Mouse (Mus musculus) frontal cortex, postnatal 36 days (tissue): ENCODE measurements around the gene Grap.
"Not testable (repeated sequence)": the region's sequence is repeated elsewhere in the genome, so short reads cannot be mapped to it uniquely, and the experiment has no call there.

ENCODE experiments used
- DNase-seq, 2 experiments: peaks; one replicate each; pipeline ENCODE4 v3.0.0; 2022; ENCODE audit warnings: low spot score in 2 of 2

Grap gene

DNA sequence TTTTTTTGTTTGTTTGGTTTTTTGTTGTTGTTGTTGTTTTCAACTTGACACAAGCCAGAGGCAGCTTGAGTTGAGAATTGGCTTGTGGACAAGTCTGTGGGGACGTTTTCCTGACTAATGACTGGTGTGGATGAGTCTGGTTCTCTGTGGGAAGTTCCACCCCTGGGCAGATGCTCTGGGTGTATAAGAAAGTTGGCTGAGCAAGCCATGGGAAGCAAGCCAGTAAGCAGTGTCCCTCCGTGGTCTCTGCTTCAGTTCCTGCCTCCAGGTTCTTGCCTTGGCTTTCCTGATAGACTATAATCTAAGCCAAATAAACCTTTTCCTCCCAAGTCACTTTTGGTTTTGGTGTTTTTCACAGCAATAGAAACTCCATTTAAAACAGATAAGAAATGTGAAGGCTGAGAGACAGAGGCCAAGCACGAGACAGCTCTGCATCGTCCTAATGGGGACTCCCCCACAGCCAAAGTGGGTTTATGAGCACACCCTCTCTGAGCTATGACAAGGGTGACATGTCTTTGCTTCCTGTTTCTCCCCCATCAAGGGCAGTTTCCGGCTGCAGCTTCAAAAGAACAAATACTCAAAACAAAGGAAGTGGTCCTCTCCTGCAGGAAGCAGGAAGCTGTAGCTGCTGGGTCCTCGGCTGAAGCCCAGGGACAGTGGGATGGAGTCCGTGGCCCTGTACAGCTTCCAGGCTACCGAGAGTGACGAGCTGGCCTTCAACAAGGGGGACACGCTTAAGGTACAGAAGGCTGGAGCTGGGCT is at the start of gene Grap:
Gene Grap (plus strand): TSS at position 580 of the 762 bp plus-strand sequence.
- DNase-seq = no peak

DNA sequence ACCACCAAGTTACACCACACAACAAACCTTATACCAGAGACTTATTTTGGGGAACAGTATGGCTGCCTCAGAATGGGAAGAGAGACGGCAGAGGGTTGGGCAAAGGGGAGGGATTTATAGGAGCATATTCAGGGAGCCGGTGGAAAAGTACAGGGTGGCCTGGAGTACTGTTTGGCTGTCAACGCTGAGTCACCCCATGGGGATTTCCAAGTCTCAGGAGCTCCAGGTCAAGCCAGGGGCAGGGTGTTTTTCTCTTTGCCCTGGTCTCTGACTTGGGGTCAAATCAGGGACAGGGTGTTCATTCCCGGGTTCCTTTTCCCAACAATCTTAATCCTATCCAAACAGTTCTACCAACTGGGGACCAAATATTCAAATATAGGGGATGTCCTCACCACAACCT is 45.0 kb upstream of the Grap start:
- DNase-seq = no peak

DNA sequence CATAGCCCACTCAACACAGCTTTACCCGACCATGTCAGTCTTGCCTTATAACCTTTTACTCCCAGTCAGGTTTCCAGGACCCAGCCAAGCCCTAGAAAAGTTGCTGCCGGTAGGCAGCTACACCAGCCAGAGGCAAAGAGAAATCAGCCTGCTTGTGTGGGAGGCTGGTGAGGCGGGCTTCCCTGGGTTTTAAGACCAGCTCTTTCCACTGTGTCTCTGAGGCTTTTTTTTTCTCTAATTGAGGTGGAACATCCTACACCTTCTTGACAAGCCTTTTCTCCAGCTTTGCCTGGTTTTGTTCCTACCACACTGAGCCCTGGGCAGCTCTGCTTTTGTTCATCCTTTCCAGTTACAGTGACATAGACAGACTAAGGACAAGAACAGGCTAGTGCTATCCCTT is 41.9 kb upstream of the Grap start:
- DNase-seq = peak in 1 of 2 experiments; percentile 15

DNA sequence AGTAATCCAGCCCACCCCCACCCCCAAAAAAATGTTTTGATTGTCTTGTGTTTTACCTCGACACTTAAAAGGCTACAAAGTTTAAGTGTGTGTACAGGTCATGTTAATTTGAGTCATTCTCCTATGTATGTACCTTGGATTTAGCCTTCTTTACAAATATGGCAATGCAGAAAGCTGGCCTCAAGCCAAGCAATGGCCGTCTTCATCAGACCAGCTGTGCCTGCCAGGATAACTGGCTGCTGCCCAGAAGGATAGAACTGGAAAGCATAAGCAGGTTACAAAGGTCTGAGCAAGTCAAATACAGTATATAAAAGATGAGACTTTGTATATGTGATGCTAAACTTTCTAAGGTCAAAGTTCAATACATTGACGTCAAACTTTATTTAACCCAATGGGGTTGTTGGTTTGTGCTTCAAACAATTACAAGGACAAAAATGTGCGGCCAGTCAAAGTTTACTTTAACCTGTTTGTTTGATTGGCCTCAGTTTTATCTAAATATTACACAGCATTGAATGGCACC is 40.9 kb upstream of the Grap start:
- no peak for DNase-seq

DNA sequence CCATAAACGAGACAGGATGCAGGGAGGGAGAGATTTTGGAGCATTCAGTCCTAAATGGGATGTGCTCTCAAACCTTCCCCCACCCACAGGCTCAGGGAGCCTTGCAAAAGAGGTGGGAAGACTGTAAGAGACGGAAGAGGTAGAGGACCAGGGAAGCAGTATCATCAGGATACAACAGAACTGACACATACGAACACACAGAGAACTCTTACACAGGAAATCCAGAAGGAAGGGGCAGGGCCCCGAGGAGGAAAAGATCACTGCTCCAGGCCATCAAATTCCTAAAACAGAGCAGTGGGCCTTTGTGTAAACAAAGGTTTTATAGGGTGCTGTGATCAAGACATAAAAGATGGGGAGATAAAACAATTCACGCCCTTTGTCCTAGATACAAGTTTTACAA is 38.7 kb upstream of the Grap start:
- no peak for DNase-seq

DNA sequence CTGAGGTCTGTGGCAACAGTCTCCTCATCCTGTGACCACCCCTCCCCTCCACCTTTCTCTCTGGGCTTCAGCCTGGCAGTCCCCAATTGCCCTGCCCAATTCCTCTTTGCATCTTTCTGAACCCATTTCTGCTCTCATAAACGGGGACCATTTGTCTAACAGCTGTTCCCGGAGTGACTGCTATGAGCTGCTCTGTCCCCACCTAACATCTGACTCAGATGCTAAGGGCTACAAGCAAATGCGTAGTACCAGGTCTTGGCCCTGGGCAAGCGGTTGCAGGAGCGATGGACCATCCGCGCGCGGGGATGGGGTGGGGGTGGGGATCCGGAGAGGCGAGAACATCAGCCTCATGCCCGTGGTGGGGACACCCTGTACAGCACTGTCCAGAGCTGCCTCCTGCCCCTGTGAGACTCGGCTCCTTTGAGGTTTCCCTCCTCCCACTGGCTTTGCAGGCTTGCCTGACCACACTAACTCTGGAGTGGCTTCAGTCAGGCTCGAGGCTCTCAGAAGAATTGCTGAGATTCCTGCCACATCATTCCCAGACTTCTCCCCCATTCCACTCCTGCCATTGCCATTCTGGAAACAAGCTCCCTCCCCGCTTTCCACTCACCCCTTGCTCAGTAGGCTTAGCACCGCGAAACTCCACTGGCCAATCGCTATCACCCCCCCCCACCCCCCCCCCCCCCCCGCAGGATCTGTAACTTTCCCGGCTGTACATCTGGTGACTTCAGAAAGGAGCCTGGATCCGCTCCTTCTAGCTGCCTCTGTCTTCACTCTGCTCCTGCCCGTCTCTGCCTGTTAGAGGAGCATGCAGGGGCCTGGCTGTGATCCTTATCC is 37.2 kb upstream of the Grap start:
- peak in 1 of 2 experiments; percentile 9 for DNase-seq

DNA sequence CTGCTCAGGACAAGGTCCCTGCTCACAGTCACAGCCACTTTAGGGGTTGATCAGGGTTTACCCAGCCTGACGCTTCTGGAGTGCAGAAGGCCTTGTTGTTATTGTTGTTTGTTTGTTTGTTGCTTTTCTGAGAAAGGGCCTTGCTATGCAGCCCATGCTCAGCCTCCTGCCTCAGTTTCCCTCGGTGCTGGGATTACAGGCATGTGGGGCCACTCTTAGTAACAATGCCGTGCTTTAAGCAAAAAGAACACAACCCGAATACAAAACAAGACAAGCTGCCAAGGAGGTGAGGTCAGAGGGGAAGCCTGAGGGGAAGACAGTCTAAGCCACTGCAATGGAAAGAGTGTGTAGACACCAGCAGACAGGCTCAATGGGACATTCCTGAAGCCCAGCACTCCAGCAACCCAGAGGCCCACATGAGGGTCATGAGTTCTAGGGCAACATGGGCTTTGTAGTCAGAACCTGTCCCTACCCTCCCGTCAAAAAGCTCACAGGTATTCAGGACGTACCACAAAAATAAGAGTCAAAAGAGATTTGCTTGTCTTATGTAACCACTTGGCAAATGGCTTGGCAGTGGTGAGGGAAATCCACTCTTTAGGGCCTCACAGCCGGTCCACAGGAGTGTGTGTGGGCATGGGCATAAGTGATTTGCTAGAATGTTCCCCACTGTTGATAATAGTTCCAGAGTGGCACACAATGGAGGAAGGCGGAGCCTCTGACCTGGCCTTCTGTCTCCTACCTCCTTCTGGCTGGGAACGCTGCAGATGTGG is 36.4 kb upstream of the Grap start:
- DNase-seq = no peak

DNA sequence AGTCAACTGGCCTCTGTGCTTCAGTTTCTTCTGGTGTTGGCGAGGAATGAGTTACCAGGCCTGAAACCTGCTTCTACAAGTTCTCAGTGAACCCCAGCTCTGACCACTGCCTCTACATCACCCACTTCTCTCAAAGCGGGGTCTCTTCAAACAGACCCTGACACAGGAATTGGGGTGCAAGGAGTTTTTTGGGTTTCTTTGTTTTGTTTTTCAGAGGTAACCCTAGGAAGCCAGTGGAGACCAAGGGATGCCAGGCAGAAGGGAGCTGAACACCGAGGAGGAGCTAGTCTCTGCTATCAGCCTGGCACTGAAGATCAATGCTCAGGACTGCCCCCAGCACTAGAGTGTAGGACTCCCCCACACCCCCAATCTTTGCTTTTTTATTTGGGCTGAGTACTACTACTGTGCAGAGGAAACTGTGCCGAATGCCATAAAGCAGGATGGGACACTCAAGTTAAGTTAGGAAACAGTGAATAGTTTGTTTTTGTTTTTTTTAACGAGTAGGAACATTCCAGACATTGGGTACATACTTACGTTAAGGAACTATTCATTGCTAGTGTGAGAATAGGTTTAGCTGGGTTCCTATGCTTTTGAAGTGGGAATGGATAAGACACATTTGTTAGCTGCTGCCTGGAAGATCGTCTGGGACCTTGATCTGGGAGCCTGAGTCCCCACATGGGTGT is 35.6 kb upstream of the Grap start:
- no peak for DNase-seq

DNA sequence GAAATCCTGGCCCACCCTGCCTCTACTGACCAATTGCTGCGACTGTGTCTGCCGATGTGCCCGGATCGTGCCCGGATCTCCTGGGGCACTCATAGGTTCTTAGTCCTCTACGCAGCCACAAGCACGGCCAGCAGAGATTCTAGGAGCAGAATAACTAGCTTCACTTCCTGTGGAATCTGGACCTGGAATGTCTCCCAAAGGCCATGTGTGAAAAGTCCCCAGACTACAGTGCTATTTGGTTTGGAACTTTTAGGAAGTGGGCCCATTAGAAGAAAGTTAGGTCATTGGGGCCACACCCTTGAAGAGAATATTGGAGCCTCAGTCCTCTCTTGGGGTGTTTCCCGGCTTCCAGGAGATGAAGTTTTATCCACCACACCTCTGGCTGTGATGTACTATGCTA is 34.9 kb upstream of the Grap start:
- no peak for DNase-seq

DNA sequence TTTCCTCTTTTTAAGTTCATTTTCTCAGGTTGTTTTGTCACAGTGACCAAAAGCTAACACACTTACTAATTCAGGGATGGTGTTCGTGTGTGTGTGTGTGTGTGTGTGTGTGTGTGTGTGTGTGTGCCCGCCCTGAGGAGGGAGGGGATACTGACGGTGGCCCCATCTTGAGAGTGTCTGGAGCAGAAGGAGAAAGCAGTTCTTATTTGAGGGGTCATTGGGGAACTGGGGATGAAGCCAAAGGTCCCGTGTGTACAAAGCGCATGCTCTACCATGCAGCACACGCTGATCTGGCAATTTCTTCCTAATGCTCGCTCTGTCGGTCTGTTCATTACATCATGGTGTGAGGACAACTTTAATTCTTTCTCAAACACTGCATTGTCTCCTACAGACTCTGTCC is 34.5 kb upstream of the Grap start:
- no peak for DNase-seq

DNA sequence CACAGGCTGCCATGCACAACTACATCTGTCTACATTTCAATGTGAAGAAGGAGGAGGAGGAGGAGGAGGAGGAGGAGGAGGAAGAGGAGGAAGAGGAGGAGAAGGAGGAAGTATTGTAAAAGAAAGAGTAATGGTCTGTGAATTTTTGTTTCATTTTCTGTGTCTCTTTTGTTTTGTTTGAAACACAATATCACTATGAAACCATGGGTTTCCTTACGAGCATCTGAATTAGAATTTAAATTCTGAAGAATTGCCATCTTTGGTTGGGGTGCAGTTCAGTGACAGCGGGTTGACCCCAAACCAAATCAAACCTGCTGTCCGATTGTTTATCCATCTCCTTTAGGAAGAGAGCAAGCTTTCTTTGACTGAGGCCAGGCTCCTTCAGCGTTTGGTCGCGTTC is 33.7 kb upstream of the Grap start:
- DNase-seq = no peak

DNA sequence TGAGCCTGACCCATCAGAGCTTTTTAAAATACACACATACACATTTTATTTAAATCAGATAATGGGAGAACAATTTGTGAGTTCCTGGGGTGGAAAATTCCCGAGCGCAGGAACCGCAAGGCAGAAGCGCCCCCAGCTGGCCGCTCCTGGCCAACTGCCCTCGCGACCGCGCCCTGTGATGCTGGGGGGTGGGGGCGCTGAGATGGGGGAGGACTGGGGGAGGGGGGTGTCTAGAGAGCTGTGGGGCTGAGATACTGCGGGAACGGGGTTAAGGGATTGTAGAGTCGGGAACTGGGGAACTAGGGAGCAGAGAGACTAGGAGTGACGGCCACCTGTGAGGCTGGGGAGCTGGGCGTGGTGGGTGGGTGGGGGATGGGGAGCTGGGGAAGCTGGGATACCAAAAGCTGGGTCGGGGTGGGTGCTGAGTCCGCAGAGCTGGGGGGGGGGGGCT is 33.2 kb upstream of the Grap start:
- DNase-seq = peak; percentile 70 to 72

DNA sequence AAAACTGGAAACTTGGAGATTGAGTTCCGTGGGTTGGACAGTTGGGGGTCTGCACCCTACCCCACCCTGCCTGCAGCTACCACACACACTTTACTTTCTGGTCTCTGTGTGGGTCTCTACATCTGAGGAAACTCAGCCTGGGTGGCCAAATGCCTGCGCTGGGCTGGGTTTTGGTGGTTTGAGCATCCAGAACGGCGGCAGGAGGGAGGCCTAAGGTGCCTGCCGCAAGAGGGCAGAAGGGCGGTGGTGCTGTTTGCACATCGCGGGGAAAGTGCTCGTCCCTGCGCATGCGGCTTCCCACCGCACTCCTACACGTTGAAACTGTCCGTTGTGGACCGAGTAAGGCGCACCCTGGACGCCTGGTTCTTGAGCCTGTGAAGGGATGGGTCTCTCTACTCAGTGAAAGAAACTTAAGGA is 32.8 kb upstream of the Grap start:
- peak; percentile 87 to 88 for DNase-seq

DNA sequence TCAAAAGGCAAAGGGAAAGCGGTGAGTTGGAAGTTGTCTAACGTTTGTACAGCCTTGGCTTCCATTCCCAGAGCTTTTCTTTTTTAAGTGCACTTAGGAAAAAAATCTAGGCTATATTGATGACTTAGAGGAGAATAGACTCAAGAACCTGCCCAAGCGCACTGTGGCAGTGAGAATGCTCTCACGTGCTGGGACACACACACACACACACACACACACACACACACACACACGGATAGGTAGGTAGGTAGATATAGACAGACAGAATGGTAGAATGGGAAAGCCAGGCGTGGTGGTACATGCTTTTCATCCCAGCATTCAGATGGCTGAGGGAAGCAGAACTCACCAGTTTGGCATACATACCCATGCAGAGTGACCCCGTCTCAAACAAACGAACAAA is 32.3 kb upstream of the Grap start:
- no peak for DNase-seq

DNA sequence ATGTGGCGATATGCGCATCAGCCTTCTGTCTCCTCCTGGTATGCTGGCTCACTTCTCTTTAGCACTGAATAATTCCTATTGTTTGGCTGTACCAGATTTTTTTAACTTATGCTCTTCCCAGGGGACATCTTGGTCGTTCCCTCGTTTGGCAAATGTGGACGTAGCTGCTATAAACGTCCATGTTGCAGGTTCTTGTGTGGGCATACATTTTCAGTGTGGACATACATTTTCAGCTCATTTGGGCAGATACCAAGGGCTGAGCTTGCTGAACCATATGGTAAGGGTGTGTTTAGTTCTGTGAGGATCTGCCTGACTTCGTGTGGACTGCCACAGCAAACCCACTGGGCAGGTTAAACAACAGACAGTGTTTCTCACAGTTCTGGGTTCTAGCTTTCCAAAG is 27.9 kb upstream of the Grap start:
- DNase-seq = peak in 1 of 2 experiments; percentile 38

DNA sequence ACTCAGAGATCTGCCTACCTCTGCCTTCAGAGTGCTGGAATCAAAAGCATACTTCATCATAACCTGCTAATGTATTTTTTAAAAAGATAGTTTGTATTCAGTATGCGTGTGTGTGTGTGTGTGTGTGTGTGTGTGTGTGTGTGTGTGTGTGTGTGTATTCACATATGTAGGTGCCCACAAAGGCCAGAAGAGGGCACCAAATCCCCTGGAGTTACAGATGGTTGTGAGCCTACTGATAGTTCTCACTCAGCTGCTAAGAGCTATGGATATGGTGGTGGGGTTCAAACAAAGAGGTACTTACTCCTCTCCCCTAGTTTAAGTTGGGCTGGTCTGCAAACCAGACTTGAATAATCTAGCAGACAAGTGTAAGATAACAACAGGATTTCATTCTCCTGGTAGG is 26.6 kb upstream of the Grap start:
- DNase-seq = no peak

DNA sequence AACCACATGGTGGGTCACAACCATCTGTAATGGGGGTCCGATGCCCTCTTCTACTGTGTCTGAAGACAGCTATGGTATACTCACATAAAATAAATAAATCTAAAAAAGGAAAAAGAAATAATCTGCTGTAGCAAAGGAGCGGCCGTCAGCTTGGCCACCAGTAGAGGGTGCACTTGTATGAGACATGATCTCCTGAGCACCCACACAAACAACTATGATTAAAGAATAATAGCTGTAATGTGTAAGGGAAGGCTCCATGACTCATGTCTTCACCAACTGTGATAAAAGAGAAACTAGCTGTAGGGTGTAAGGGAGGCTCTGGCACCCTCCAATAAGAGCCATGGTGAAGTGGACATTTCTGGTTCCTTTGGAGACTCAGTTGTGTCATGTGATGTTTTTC is 23.4 kb upstream of the Grap start:
- DNase-seq = no peak

DNA sequence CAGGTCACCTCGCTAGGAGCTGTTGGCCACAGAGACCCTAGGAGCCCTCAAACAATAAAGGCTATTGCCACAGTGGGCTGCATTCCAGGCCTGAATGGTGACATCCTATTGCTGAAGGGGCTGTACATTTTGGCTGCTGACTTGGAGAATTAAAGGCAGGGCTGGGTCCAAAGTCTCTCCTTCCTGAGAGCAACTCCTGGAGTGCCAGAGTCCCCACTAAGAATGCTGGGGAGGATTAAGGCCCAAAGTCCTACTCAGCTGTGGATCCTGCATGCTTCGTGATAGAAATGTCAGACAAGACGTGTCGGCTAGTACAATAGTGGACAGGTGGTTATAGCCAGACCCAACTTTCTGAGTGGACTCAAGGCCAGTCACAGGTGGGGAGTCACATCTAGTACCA is 16.8 kb upstream of the Grap start:
- DNase-seq = not testable (repeated sequence)

DNA sequence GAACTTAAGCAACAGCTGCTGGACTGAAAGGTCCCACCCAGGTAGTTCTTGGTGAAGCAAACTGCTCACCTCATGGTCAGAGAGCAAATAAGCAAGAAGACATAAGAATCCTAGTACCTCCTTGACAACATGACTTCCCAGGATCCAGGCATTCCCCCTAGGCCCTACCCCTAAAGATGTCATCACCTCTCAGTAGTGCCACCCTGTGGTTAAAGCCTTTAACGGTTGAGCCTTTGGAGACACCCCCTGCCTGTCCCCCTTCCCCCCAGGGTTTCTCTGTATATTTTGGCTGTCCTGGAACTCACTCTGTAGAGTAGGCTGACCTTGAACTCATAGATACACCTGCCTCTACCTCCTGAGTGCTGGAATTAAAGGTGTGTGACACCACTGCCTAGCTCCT is 15.7 kb upstream of the Grap start:
- DNase-seq = no peak

DNA sequence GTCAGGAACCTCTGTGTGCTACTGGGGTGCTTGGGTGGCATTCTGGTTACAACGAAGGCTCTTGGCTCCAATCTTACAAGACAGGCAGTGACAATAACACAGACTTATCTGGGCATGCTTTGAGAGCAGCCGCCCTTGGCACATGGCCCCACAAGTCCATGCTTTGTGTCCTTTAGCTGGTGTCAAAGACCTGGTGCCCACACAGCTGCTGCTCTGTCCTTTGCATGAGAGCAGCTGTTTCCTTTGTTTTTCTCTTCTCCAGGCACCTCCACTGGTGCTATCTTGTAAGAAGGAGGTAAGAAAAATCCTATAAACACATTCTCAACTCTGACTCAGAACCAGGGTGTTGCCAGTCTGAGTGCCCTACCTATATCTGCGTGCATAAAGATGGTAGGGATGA is 15.2 kb upstream of the Grap start:
- DNase-seq = no peak

DNA sequence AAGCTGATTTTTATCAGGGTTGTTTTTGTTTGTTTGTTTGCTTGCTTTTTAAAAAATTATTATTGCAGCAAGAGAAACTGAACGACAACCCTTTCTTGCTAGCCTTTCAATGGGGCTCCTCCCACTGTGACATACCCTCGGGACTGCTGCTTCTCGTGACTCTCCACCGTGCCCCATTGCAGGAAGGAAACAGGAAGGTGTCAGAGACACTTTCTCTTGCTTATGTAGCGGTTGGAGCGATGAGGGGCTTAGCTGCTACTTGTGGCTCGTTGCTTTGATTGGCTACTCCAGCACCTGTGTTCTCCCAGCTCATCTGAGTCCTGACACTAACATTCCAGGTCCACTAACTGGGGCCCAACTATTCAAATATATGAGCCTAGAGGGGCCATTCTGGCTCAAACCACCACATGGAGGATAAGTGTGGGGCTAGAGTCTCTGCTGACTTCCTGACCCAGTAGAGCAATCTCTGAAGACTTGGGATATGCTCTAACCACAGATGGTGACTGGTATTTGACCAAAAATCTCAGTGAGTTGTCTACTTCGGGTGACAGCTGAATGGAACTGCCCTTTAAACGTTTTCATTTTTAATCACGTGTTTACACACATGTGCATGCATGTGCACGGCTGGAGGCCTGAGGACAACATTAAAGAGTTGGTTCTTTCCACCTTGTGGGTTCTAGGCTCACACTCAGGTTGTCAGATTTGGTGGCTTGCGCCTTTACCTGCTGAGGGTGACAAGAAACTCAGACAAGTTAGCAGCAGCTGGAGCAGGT is 14.1 kb upstream of the Grap start:
- DNase-seq = no peak
